Mouse (Mus musculus): ENCODE results near the gene Gm3187. TPM values are rescaled to one million over a fixed set of nuclear protein-coding genes. Genes with fewer than 3 reads are reported as not detected.
"Not testable (repeated sequence)": the region's sequence is repeated elsewhere in the genome, so short reads cannot be mapped to it uniquely, and the experiment has no call there.

Gm3187 gene
- polyA plus RNA-seq (2015; fragmentation: Nextera tagmentation; extraction: Ambion mirVana): not detected in 2 replicates

DNA sequence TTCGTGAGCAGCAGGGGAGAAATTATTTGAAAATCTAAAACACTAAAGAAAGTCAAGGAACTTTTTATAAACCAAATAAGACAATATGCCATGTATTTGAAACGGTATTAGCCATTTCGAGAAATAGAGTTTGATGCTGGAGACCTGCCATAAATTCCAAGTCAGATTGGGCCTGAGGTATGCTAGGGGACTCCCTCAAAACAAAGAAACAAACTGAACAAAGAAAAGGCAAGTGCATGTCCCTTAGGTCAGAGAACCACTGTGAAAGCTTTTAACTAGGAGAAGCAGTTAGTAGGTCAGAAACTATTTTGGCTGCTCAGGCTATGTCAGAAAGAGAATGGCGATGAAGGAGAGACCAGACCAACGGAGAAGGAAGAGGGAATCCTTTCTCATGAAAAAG is at the start of gene Gm3187:
Gene Gm3187, plus strand, starts transcription at position 301 of the 400 bp plus-strand sequence.
- H3K36me3 ChIP-seq; H3K27ac ChIP-seq (replicated peaks); H3K4me1 ChIP-seq; H3K9me3 ChIP-seq; H3K27me3 ChIP-seq (replicated peaks); H3K9ac ChIP-seq; ATAC-seq (ENCODE audit: extremely low read depth, insufficient number of reproducible peaks, low FRiP score, low TSS enrichment); H3K4me3 ChIP-seq; H3K4me2 ChIP-seq: not testable (repeated sequence)
- WGBS: 79% methylated on average over 4 of the region's 5 CpGs

DNA sequence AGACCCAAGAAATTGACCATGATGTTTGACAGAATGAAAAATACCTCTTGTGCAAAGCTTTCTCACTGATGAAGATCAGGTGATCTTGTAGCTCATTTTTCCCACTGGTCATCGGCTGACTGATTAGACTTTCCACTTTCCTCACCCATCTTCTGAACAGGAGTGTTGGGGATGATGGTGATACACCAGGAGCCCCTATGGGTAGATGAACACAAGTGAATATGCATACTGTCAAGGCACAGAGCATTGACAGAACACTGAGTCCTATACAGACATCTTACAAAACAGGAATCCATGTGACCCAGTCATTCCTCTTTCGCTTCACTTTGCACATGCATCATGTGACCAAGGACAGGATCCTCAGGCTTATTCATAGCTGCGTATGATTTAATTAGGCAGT is 28.6 kb upstream of the Gm3187 start, which contains the start of gene Gm3194:
Gene Gm3194, minus strand, starts transcription at position 101 of the 400 bp plus-strand sequence.
- WGBS: no CpG with 5 or more reads among the region's 3 CpGs
- not testable (repeated sequence) for ATAC-seq (ENCODE audit: extremely low read depth, insufficient number of reproducible peaks, low FRiP score, low TSS enrichment)

DNA sequence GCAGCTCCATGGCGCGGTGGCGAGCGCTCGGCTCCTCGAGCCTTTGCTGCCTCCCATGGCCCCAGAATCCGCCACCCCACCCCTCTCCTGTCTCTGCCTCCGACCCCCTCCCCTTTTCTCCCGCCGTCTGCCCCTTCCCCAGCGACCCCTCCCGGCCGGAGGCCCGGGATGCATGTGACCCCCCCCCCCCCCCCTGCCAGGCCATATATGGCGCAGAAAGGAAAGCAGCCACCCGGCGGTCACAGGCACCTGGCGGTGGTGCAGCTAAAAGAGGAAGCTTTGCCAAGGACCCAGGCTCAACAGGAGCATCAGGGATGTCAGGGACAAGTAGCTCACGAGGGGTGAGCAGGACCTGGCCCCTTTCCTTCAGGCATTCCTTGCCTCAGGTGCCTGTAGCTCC is 23.5 kb upstream of the Gm3187 start:
- H3K4me3 ChIP-seq; ATAC-seq (ENCODE audit: extremely low read depth, insufficient number of reproducible peaks, low FRiP score, low TSS enrichment); H3K4me1 ChIP-seq; H3K4me2 ChIP-seq; H3K9ac ChIP-seq; H3K27me3 ChIP-seq (replicated peaks); H3K36me3 ChIP-seq; H3K27ac ChIP-seq (replicated peaks); H3K9me3 ChIP-seq: not testable (repeated sequence)
- WGBS: no CpG with 5 or more reads among the region's 19 CpGs

More for the DNA sequence above, 28.6 kb upstream of the Gm3187 start, which contains the start of gene Gm3194:
- H3K4me2 ChIP-seq; H3K4me3 ChIP-seq; H3K27ac ChIP-seq (replicated peaks); H3K9me3 ChIP-seq; H3K36me3 ChIP-seq; H3K9ac ChIP-seq; H3K4me1 ChIP-seq; H3K27me3 ChIP-seq (replicated peaks): not testable (repeated sequence)

DNA sequence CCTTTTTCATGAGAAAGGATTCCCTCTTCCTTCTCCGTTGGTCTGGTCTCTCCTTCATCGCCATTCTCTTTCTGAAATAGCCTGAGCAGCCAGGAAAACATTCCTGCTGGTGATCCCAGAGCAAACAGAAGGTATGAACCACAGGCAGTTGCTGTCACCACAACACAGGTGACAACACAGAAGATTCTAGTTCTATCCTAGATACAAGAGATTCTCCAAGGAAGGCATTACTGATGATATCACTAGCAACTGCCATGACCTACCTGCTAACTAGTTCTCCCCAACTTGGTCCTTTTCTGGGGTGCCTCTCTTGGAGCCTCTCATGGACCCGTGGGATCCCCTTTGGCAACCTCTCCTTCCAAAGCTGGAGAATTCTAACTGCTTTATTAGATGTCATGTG is 6.3 kb upstream of the Gm3187 start, which contains the start of gene Gm8246:
Gene Gm8246, minus strand, starts transcription at position 101 of the 400 bp plus-strand sequence.
- H3K36me3 ChIP-seq; H3K27ac ChIP-seq (replicated peaks); H3K9ac ChIP-seq; H3K27me3 ChIP-seq (replicated peaks); ATAC-seq (ENCODE audit: extremely low read depth, insufficient number of reproducible peaks, low FRiP score, low TSS enrichment); H3K4me3 ChIP-seq; H3K4me1 ChIP-seq; H3K4me2 ChIP-seq; H3K9me3 ChIP-seq: not testable (repeated sequence)
- WGBS: no CpG with 5 or more reads among the region's 3 CpGs

DNA sequence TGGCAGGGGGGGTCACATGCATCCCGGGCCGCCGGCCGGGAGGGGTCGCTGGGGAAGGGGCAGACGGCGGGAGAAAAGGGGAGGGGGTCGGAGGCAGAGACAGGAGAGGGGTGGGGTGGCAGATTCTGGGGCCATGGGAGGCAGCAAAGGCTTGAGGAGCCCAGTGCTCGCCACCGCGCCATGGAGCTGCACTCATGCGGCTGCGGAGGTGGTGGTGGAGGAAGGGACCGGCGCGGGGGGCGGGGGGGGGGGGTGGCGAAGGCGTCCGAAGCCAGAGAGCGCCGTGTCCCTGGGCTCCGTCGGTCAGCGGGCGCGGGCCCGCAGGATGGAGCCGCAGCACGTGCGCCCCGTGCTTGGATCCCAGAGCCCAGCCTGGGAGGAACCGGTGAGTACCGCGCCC is 17.4 kb downstream of the Gm3187 start, which contains the start of gene Gm3488:
Gene Gm3488, plus strand, starts transcription at position 301 of the 400 bp plus-strand sequence.
- not testable (repeated sequence) for ATAC-seq (ENCODE audit: extremely low read depth, insufficient number of reproducible peaks, low FRiP score, low TSS enrichment); H3K4me2 ChIP-seq; H3K36me3 ChIP-seq; H3K27ac ChIP-seq (replicated peaks); H3K4me3 ChIP-seq; H3K27me3 ChIP-seq (replicated peaks); H3K9me3 ChIP-seq; H3K4me1 ChIP-seq; H3K9ac ChIP-seq
- no CpG with 5 or more reads among the region's 35 CpGs for WGBS

DNA sequence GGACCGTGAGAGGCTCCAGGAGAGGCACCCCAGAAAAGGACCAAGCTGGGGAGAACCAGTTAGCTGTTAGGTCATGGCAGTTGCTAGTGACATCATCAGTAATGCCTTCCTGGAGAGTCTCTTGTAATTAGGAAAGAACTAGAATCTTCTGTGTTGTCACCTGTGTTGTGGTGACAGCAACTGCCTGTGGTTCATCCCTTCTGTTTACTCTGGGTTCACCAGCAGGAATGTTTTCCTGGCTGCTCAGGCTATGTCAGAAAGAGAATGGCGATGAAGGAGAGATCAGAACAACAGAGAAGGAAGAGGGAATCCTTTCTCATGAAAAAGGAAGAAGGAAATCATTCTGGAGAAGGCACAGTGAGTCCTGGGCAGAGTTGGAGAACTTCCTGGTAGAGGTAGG is 54.2 kb downstream of the Gm3187 start, which contains the start of gene Gm3532:
Gene Gm3532, plus strand, starts transcription at position 301 of the 400 bp plus-strand sequence.
- not testable (repeated sequence) for H3K27ac ChIP-seq (replicated peaks); H3K36me3 ChIP-seq; H3K27me3 ChIP-seq (replicated peaks); H3K9me3 ChIP-seq; H3K4me2 ChIP-seq; H3K4me3 ChIP-seq; H3K9ac ChIP-seq; H3K4me1 ChIP-seq; ATAC-seq (ENCODE audit: extremely low read depth, insufficient number of reproducible peaks, low FRiP score, low TSS enrichment)
- no CpG with 5 or more reads among the region's 2 CpGs for WGBS

Other genes with a start within 250 kb of the Gm3187 start
- not detected in 2 replicates for gene Gm3526, start 223.6 kb upstream of the Gm3187 start, polyA plus RNA-seq (2015; fragmentation: Nextera tagmentation; extraction: Ambion mirVana)
- gene Gm3542, start 149.3 kb upstream of the Gm3187 start, polyA plus RNA-seq (2015; fragmentation: Nextera tagmentation; extraction: Ambion mirVana): not detected in 2 replicates
- gene Gm3500, start 95.2 kb upstream of the Gm3187 start, polyA plus RNA-seq (2015; fragmentation: Nextera tagmentation; extraction: Ambion mirVana): not detected in 2 replicates
- 0.33 and 0.44 TPM in 2 replicates for gene Gm3194, start 28.7 kb upstream of the Gm3187 start, polyA plus RNA-seq (2015; fragmentation: Nextera tagmentation; extraction: Ambion mirVana)
- gene Gm8246, start 6.4 kb upstream of the Gm3187 start, polyA plus RNA-seq (2015; fragmentation: Nextera tagmentation; extraction: Ambion mirVana): not detected in 2 replicates
- gene Gm3488, start 17.5 kb downstream of the Gm3187 start, polyA plus RNA-seq (2015; fragmentation: Nextera tagmentation; extraction: Ambion mirVana): 0.83 and 0.85 TPM in 2 replicates
- gene Gm3532, start 54.3 kb downstream of the Gm3187 start, polyA plus RNA-seq (2015; fragmentation: Nextera tagmentation; extraction: Ambion mirVana): not detected in 2 replicates
- gene Gm8265, start 148.8 kb downstream of the Gm3187 start, polyA plus RNA-seq (2015; fragmentation: Nextera tagmentation; extraction: Ambion mirVana): not detected in 2 replicates
- gene Gm9603, start 203.2 kb downstream of the Gm3187 start, polyA plus RNA-seq (2015; fragmentation: Nextera tagmentation; extraction: Ambion mirVana): not detected in 2 replicates